Mouse (Mus musculus) stomach, embryonic 14.5 days (tissue): ENCODE results near the gene Bin2. TPM values are rescaled to one million over a fixed set of nuclear protein-coding genes. Genes with fewer than 3 reads are reported as not detected.
A peak's percentile ranks its signal among the peaks of the same experiment; 100 is the strongest.
"Not testable (repeated sequence)": the region's sequence is repeated elsewhere in the genome, so short reads cannot be mapped to it uniquely, and the experiment has no call there.

ENCODE experiments used
- ATAC-seq: fragments of 200-750 bp; cut with Nextera tagmentation; 2 replicates; pipeline ENCODE4 v1.8.0; 2017; ENCODE audit warnings: low read depth, moderate TSS enrichment; ENCODE audit not compliant: insufficient number of reproducible peaks, insufficient read depth, low FRiP score
- H3K27ac ChIP-seq: fragments of 300-500 bp; sonication (generic); 2 replicates; pipeline ENCODE4 v1.5.1; 2014; ENCODE audit warnings: mild to moderate bottlenecking, low read length, moderate library complexity, mixed read lengths
- H3K27me3 ChIP-seq: fragments of 300-500 bp; sonication (generic); 2 replicates; pipeline ENCODE4 v1.6.1; 2014; ENCODE audit warnings: low read length, control low read depth, mixed read lengths; ENCODE audit not compliant: control insufficient read depth, insufficient read depth
- H3K36me3 ChIP-seq: fragments of 300-500 bp; sonication (generic); 2 replicates; pipeline ENCODE4 v1.6.1; 2014; ENCODE audit warnings: mild to moderate bottlenecking, control low read depth, low read length, moderate library complexity, mixed read lengths; ENCODE audit not compliant: control insufficient read depth, insufficient read depth
- H3K4me1 ChIP-seq: fragments of 300-500 bp; sonication (generic); 2 replicates; pipeline ENCODE4 v1.6.1; 2014; ENCODE audit warnings: low read length, control low read depth, mixed read lengths; ENCODE audit not compliant: control insufficient read depth, insufficient read depth
- H3K4me2 ChIP-seq: fragments of 300-500 bp; sonication (generic); replicated peaks from 2 replicates; pipeline ENCODE4 v1.6.1; 2014; ENCODE audit warnings: low read depth, low read length, control low read depth
- H3K4me3 ChIP-seq: fragments of 300-500 bp; sonication (generic); 2 replicates; pipeline ENCODE4 v1.5.1; 2014; ENCODE audit warnings: low read depth, low read length, control low read depth
- H3K9ac ChIP-seq: fragments of 300-500 bp; sonication (generic); replicated peaks from 2 replicates; pipeline ENCODE4 v1.6.1; 2014; ENCODE audit warnings: low read depth, mild to moderate bottlenecking, control low read depth, low read length, moderate library complexity, mixed read lengths
- H3K9me3 ChIP-seq: fragments of 300-500 bp; sonication (generic); 2 replicates; pipeline ENCODE4 v1.6.1; 2016; ENCODE audit warnings: low read depth, low read length, control low read depth; ENCODE audit not compliant: control insufficient read depth
- WGBS: fragments of 180-500 bp; shearing (Covaris S2); extraction: QIAGEN DNeasy Blood & Tissue Kit; methylation state at CpG from one replicate; pipeline ENCODE4 v1.1.7; 2014; 5-methylcytosine and 5-hydroxymethylcytosine counted together
- polyA plus RNA-seq: library from polyadenylated mRNA; unstranded; fragments of >200 nt; fragmentation: Nextera tagmentation; extraction: Ambion mirVana; gene quantifications from 2 replicates; pipeline ENCODE4 v1.2.1, GENCODE M21; 2014

The Bin2 gene
- polyA plus RNA-seq, 1 experiment from 2014 or later = 6.6 TPM

DNA sequence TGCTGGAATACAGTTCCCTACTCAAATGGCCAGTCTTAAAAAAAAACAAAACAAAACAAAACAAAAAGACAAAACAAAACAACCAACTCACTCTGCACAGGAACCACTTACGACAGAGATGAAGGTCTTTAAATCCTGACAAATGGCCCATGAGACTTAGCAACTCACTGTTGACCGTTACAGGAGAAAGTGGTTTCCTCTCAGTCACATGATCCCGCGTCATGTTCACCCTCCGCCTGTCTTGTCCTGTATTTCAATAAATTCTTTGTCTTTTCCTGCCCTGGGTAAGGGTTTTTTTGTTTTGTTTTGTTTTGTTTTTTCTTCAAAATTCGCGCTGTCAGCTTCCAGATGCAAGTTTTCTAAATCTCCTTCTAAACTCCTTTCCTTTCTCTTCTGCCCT lies 57.4 kb downstream of the Bin2 start:
- Histone ChIP-seq H3K27me3 (no peaks in the 10 kb centered on the region), H3K36me3 (peaks cover under 1% of the 10 kb centered on the region; the same call in 1 of the 2 replicates), H3K9me3 (no peaks in the 10 kb centered on the region), H3K4me1 (peaks cover 3% of the 10 kb centered on the region; the same call in 1 of the 2 replicates), H3K4me3 (no peak overlapping the region), H3K9ac (no peak overlapping the region), H3K4me2 (no peak overlapping the region), H3K27ac (no peak overlapping the region)
- no peak for ATAC-seq
- 79% methylated on average over 7 of the region's 7 CpGs for WGBS

DNA sequence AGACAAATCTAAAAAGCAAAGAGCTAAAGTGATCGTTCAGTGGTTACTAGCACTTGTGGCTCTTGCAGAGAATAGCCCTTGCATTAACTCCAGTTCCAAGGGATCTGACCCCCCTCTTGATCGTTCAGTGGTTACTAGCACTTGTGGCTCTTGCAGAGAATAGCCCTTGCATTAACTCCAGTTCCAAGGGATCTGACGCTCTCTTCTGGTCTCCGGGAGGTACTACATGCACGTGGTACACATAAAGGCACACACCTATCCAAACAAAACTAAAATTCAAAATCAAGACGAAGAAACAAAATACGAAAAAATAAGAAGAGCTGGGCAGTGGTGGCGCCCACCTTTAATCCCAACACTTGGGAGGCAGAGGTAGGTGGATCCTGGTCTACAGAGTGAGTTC lies 62.7 kb downstream of the Bin2 start:
- H3K36me3 ChIP-seq, H3K9me3 ChIP-seq, H3K4me2 ChIP-seq, ATAC-seq, H3K9ac ChIP-seq, H3K27ac ChIP-seq, H3K4me3 ChIP-seq, H3K27me3 ChIP-seq, H3K4me1 ChIP-seq: not testable (repeated sequence)
- 91% methylated on average over 8 of the region's 8 CpGs for WGBS

DNA sequence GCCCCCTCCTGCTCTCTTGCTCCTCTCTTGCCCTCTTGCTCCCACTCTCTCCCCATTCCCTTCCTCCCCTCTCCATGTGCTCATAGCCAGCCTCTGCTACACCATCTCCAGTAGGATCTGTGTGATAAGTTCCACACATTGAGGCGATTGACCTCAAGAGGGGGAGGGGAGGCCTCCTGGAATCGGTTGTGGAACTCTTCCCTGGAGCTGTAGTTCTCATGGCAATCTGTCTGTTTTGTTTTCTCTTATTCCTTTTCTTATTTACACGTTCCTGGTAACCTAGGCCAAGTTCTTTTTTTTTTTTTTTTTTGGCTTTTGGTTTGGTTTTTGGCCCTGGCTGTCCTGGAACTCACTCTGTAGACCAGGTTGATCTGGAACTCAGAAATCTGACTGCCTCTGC lies 67.7 kb downstream of the Bin2 start:
- Histone ChIP-seq H3K9ac (no peak overlapping the region), H3K4me1 (0 out of 2 replicates have a peak, but pooled peaks cover 7% of the 10 kb centered on the region), H3K4me3 (no peak overlapping the region), H3K36me3 (no peaks in the 10 kb centered on the region), H3K27ac (no peak overlapping the region), H3K27me3 (no peaks in the 10 kb centered on the region), H3K4me2 (no peak overlapping the region), H3K9me3 (no peaks in the 10 kb centered on the region)
- WGBS = 52% methylated on average over 3 of the region's 3 CpGs
- no peak for ATAC-seq

DNA sequence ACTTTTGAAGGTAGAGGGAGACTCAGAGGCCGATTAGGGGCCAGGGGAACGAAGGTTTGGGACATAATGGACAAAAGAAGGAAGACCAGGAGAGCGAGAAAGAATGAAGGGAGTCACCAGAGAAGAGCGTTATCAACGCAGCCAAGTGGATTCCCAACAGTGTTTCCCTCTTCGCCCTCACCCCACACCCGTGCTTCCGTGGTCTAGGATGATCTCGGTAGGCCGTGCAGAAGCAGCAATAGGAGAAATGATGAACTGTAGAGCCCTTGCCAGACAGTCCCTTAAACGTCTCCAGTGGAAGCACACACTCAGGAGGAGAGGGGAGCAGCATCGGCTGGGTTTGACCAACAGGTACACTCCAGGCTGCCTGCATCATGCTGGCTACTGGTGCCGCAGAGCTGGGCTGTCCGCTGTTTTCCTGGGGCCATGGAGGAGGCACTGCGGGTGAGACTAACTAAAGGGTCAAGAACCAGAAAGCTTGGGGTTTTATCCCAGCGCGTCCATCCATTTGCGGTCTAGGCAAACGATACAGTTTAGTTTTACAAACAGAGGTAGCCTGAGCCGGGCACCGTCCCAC lies 68.6 kb downstream of the Bin2 start:
- Histone ChIP-seq H3K9ac (no peak overlapping the region), H3K36me3 (no peaks in the 10 kb centered on the region), H3K27ac (no peak overlapping the region), H3K9me3 (no peaks in the 10 kb centered on the region), H3K4me2 (peak overlapping the region; percentile 98), H3K27me3 (no peaks in the 10 kb centered on the region), H3K4me1 (0 out of 2 replicates have a peak, but pooled peaks cover 7% of the 10 kb centered on the region), H3K4me3 (peak overlapping the region; percentile 74)
- ATAC-seq = no peak
- WGBS = 21% methylated on average over 21 of the region's 21 CpGs

DNA sequence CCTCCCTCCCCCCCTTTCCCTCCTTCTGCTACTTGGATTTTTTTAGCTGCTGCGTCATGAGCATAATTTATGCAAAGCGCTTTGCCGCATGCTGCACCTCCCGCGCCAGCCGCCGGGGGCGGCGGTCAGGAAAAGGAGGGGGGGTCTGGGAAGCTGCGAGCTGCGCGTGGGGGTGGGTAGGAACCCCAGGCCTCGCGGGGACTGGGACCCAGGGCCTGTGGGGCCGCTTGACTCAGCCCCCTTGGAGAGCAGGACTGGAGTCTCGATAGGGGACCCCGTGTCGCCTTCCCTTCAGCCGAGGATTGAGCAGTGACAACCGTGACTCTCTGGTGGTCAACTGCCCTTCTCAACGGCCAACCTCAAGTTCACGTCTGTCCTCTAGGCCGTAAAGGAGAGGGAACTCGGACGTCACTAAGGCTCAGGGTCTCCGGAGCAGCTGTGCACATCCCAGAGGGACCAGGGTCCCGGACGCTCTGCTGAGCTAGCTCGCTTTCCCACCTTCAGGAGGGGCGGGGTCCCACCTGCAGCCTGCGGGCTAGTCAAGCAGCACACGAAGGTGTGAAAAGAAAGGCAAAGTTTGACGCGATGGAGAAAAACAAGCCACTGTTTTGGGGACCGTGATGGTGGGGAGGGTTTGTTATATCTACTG lies 69.2 kb downstream of the Bin2 start:
- Histone ChIP-seq H3K4me1 (0 out of 2 replicates have a peak, but pooled peaks cover 7% of the 10 kb centered on the region), H3K27ac (no peak overlapping the region), H3K27me3 (no peaks in the 10 kb centered on the region), H3K4me2 (peak overlapping the region; percentile 98), H3K4me3 (peak overlapping the region; percentile 74), H3K36me3 (no peaks in the 10 kb centered on the region), H3K9ac (peak overlapping the region; percentile 69), H3K9me3 (no peaks in the 10 kb centered on the region)
- peak; percentile 69 for ATAC-seq
- WGBS = 2% methylated on average over 34 of the region's 35 CpGs

DNA sequence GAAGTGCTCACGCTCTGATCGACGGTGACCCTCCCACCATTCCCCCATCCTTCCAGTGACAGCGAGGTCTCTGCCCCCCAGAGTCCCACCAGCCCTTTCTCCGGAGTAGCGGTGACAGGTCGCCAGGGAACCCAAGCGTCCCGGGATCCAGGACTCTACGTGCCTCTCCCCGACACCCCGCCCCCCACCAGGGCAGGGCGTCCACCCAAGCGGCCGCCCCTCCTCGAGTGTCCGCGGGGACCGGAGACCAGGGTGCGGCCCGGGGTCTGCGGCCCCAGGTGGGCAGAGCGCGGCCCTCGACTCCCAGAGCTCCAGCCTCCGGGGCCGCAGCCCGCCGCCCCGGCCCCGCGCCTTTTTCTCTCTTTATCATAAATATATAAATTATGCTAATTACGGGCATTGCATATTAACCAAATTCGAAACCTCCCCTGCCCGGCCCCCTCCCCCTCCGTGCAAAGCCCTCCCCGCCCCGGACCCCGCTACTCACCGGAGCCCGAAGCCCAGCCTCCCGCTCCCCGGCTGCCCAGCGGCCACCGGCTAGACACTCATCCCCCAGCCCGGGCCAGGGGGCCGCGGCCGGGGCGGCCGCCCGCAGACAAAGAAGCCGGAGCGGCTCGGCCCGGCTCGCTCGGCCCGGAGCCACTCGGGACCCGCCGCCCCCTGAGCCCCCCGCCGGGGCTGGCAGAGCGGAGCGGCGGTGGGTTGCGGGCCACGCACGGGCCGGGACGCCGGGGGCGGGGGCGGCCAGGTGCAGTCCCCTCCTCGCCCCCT lies 69.9 kb downstream of the Bin2 start, which contains the start of gene Pou6f1:
Gene Pou6f1 (minus strand): TSS at position 709 of the 771 bp plus-strand sequence.
- H3K9me3 ChIP-seq = no peaks in the 10 kb centered on the region
- under 1% methylated on average over 71 of the region's 76 CpGs for WGBS
- H3K27ac ChIP-seq = peak within 1 kb of the TSS; percentile 21; the same call in 1 of the 2 replicates
- no peaks in the 10 kb centered on the region for H3K27me3 ChIP-seq
- no peaks in the 10 kb centered on the region for H3K36me3 ChIP-seq
- peak; percentile 73; the same call in 1 of the 2 replicates for ATAC-seq
- H3K4me1 ChIP-seq = 0 out of 2 replicates have a peak, but pooled peaks cover 4% of the 10 kb centered on the region
- H3K4me2 ChIP-seq = peak within 1 kb of the TSS; percentile 98
- peak within 1 kb of the TSS; percentile 69 for H3K9ac ChIP-seq
- peak within 1 kb of the TSS; percentile 74 for H3K4me3 ChIP-seq

DNA sequence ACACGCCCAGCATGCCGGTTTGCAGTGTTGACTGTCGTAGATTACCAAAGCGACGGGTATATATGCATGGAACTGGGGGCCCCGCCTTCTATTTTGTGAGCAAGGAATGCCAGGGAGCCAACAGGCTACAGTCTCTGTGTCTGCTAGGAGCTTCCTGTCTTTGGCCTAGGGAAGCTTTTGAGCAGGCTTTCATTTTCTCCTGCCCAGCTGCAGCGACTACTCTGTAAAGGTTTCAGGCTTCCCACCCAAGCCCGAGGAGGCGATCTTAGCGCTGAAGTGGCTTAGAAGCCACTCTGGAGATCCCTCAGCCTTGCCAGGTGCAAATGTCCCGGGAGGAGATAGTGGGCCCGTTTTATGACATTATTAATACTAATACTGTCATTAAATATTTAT lies 70.5 kb downstream of the Bin2 start:
- peak overlapping the region; percentile 98 for H3K4me2 ChIP-seq
- H3K9ac ChIP-seq = peak overlapping the region; percentile 69
- 3% methylated on average over 12 of the region's 12 CpGs for WGBS
- ATAC-seq = no peak
- H3K27ac ChIP-seq = no peak overlapping the region; the same call in 1 of the 2 replicates
- 0 out of 2 replicates have a peak, but pooled peaks cover 4% of the 10 kb centered on the region for H3K4me1 ChIP-seq
- H3K9me3 ChIP-seq = no peaks in the 10 kb centered on the region
- H3K4me3 ChIP-seq = peak overlapping the region; percentile 74
- no peaks in the 10 kb centered on the region for H3K27me3 ChIP-seq
- no peaks in the 10 kb centered on the region for H3K36me3 ChIP-seq

DNA sequence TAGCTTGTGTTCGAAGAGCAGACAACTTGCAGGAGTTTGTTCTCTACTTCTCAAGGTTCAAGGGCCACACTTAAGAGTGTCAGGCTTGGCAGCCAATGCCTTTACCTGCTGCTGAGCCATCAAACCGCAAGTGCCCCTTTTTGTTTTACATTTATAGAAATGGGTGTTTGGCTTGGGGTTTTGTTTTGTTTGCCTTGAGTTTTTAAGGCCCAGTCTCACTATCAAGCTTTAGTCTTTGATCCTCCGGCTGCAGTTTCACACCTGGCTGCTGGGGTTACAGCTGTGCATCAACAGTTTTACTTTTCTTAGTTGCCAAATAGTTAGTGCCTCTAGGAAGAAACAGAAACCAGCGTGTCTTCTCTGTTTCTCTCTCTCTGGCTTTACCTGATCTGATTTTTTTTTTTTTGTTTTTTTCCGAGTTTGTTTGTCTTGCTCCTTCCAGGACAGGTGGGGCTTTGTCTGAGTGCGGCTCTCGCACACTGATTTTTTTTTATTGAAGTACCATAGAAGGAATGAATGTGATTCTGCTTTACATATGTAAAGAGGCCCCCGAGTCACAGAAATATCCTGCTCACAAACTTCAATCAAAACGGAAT lies 71.0 kb downstream of the Bin2 start:
- Histone ChIP-seq H3K9me3 (no peaks in the 10 kb centered on the region), H3K36me3 (no peaks in the 10 kb centered on the region), H3K4me2 (peak overlapping the region; percentile 98), H3K27me3 (no peaks in the 10 kb centered on the region), H3K4me3 (peak overlapping the region; percentile 74), H3K4me1 (0 out of 2 replicates have a peak, but pooled peaks cover 4% of the 10 kb centered on the region), H3K27ac (no peak overlapping the region), H3K9ac (no peak overlapping the region)
- no peak for ATAC-seq
- WGBS = 25% methylated on average over 9 of the region's 9 CpGs
